Mouse (Mus musculus) stomach, postnatal 0 days (tissue): ENCODE data around the gene Naglu. TPM values are rescaled to one million over a fixed set of nuclear protein-coding genes. Genes with fewer than 3 reads are reported as not detected.

Experiments used
- ATAC-seq: fragments of 200-750 bp; cut with Nextera tagmentation; 2 replicates; pipeline ENCODE4 v1.8.0; 2017; ENCODE audit not compliant: low FRiP score, low TSS enrichment
- DNase-seq: peaks from one replicate; pipeline ENCODE4 v3.0.0-alpha.2; 2016; ENCODE audit warnings: low spot score
- H3K27ac ChIP-seq: fragments of 300-500 bp; sonication (generic); replicated peaks from 2 replicates; pipeline ENCODE4 v1.5.1; 2014; ENCODE audit warnings: mild to moderate bottlenecking, control low read depth
- H3K27me3 ChIP-seq: fragments of 300-500 bp; sonication (generic); 2 replicates; pipeline ENCODE4 v1.6.1; 2014; ENCODE audit warnings: low read length; ENCODE audit not compliant: control insufficient read depth, insufficient read depth
- H3K36me3 ChIP-seq: fragments of 300-500 bp; sonication (generic); 2 replicates; pipeline ENCODE4 v1.6.1; 2014; ENCODE audit warnings: low read length, mixed read lengths; ENCODE audit not compliant: control insufficient read depth, insufficient read depth
- H3K4me1 ChIP-seq: fragments of 300-500 bp; sonication (generic); replicated peaks from 2 replicates; pipeline ENCODE4 v1.6.1; 2014; ENCODE audit warnings: antibody characterized with exemption; ENCODE audit not compliant: control insufficient read depth, insufficient read depth
- H3K4me2 ChIP-seq: fragments of 300-500 bp; sonication (generic); replicated peaks from 2 replicates; pipeline ENCODE4 v1.6.1; 2014; ENCODE audit warnings: low read depth, mild to moderate bottlenecking, control low read depth, moderate library complexity
- H3K4me3 ChIP-seq: fragments of 300-500 bp; sonication (generic); 2 replicates; pipeline ENCODE4 v1.5.1; 2014; ENCODE audit warnings: low read depth, low read length, control low read depth
- H3K9ac ChIP-seq: fragments of 300-500 bp; sonication (generic); 2 replicates; pipeline ENCODE4 v1.6.1; 2014; ENCODE audit warnings: mild to moderate bottlenecking, low read length, control low read depth, mixed read lengths
- H3K9me3 ChIP-seq: fragments of 300-500 bp; sonication (generic); 2 replicates; pipeline ENCODE4 v1.6.1; 2016; ENCODE audit warnings: low read length; ENCODE audit not compliant: control insufficient read depth
- CTCF ChIP-seq: IDR thresholded peaks from 2 replicates; pipeline ENCODE4 v1.5.1; 2016; ENCODE audit warnings: antibody characterized with exemption, low read depth, mild to moderate bottlenecking, moderate library complexity
- EP300 ChIP-seq: optimal IDR thresholded peaks from 2 replicates; pipeline ENCODE3; 2016; ENCODE audit warnings: antibody characterized with exemption
- WGBS: fragments of 180-500 bp; shearing (Covaris S2); extraction: QIAGEN DNeasy Blood & Tissue Kit; methylation state at CpG from one replicate; pipeline ENCODE4 v1.1.7; 2014; 5-methylcytosine and 5-hydroxymethylcytosine counted together
- polyA plus RNA-seq: library from polyadenylated mRNA; unstranded; fragments of >200 nt; fragmentation: Nextera tagmentation; extraction: Ambion mirVana; gene quantifications from 2 replicates; pipeline ENCODE4 v1.2.1, GENCODE M21; 2015

Naglu gene
- polyA plus RNA-seq, 1 experiment from 2014 or later = 16.0 TPM

GRCm38 (mm10) chr11:101030808-101031156, 39.0 kb upstream of the Naglu start:
- Histone ChIP-seq H3K4me1 (no peaks in the 10 kb centered on the region), H3K9me3 (no peaks in the 10 kb centered on the region), H3K27ac (no peak overlapping the region), H3K36me3 (peaks cover 13% of the 10 kb centered on the region), H3K27me3 (no peaks in the 10 kb centered on the region), H3K4me2 (no peak overlapping the region), H3K4me3 (no peak overlapping the region), H3K9ac (no peak overlapping the region)
- no peak for ATAC-seq
- WGBS = 78% methylated on average over 4 of the region's 4 CpGs
- TF ChIP-seq CTCF = no peak
- DNase-seq = no peak

- TF ChIP-seq EP300 (no peak), CTCF (no peak)
- no peaks in the 10 kb centered on the region for H3K27me3 ChIP-seq
- WGBS = 95% methylated on average over 1 of the region's 1 CpGs
- no peaks in the 10 kb centered on the region for H3K4me1 ChIP-seq
- no peak overlapping the region for H3K9ac ChIP-seq
- no peak for DNase-seq
- peaks cover 13% of the 10 kb centered on the region for H3K36me3 ChIP-seq
- H3K4me2 ChIP-seq = no peak overlapping the region
- H3K9me3 ChIP-seq = no peaks in the 10 kb centered on the region
- no peak for ATAC-seq
- H3K27ac ChIP-seq = no peak overlapping the region
- H3K4me3 ChIP-seq = no peak overlapping the region
These were observed 38.3 kb upstream of the Naglu start for GRCm38 (mm10) chr11:101031470-101031869.

GRCm38 (mm10) chr11:101033856-101034500, 35.8 kb upstream of the Naglu start:
- H3K27me3 ChIP-seq = no peaks in the 10 kb centered on the region
- TF ChIP-seq CTCF (no peak), EP300 (no peak)
- no peak overlapping the region for H3K4me3 ChIP-seq
- H3K4me1 ChIP-seq = no peaks in the 10 kb centered on the region
- H3K9ac ChIP-seq = no peak overlapping the region
- no peak overlapping the region for H3K4me2 ChIP-seq
- H3K9me3 ChIP-seq = no peaks in the 10 kb centered on the region
- no peak for DNase-seq
- no peak overlapping the region for H3K27ac ChIP-seq
- peaks cover 19% of the 10 kb centered on the region for H3K36me3 ChIP-seq
- 93% methylated on average over 17 of the region's 17 CpGs for WGBS
- no peak for ATAC-seq

GRCm38 (mm10) chr11:101034614-101035327, 35.0 kb upstream of the Naglu start:
- 89% methylated on average over 8 of the region's 8 CpGs for WGBS
- H3K27me3 ChIP-seq = no peaks in the 10 kb centered on the region
- no peak overlapping the region for H3K4me2 ChIP-seq
- ATAC-seq = no peak
- no peaks in the 10 kb centered on the region for H3K9me3 ChIP-seq
- no peaks in the 10 kb centered on the region for H3K4me1 ChIP-seq
- H3K9ac ChIP-seq = no peak overlapping the region
- TF ChIP-seq EP300 = no peak
- no peak for TF ChIP-seq CTCF
- no peak for DNase-seq
- no peak overlapping the region for H3K4me3 ChIP-seq
- H3K36me3 ChIP-seq = peaks cover 16% of the 10 kb centered on the region
- no peak overlapping the region for H3K27ac ChIP-seq

- Histone ChIP-seq H3K9ac (no peak overlapping the region), H3K27me3 (no peaks in the 10 kb centered on the region), H3K9me3 (no peaks in the 10 kb centered on the region), H3K4me2 (no peak overlapping the region), H3K4me3 (no peak overlapping the region), H3K27ac (no peak overlapping the region), H3K4me1 (no peaks in the 10 kb centered on the region), H3K36me3 (peaks cover 17% of the 10 kb centered on the region)
- 86% methylated on average over 4 of the region's 4 CpGs for WGBS
- TF ChIP-seq CTCF (no peak), EP300 (no peak)
- ATAC-seq (no peak), DNase-seq (no peak)
These were observed 34.5 kb upstream of the Naglu start for GRCm38 (mm10) chr11:101035328-101035695.

- H3K27me3 ChIP-seq = no peaks in the 10 kb centered on the region
- no peaks in the 10 kb centered on the region for H3K4me1 ChIP-seq
- TF ChIP-seq CTCF = no peak
- no peak for TF ChIP-seq EP300
- ATAC-seq (no peak), DNase-seq (no peak)
- 90% methylated on average over 10 of the region's 10 CpGs for WGBS
- H3K9me3 ChIP-seq = no peaks in the 10 kb centered on the region
- peaks cover 19% of the 10 kb centered on the region for H3K36me3 ChIP-seq
- H3K9ac ChIP-seq = no peak overlapping the region
- no peak overlapping the region for H3K4me2 ChIP-seq
- no peak overlapping the region for H3K4me3 ChIP-seq
- H3K27ac ChIP-seq = no peak overlapping the region
These were observed 32.0 kb upstream of the Naglu start for GRCm38 (mm10) chr11:101037795-101038194.
